Comparison of ENCODE assay signal across 24 mouse cellular contexts in the genomic region with DNA sequence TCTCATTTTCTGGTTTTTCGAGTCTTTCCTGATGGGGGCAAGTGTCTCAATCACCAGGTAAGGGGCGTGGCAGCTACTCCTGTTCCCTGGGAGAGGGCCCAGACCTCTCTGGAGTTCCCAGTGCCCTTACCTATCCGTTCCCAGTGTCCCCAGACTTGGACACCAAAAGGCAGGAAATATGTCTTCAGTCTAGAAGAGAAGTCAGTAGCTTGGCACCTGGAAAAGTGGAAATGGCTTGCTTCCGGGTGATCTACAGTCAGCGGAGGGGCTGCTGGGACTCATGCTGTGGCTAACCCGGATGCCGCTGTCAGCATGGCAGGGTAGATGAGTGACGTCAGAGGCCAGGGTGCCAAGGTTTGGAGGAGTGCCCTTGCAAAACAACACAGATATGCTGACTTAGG. TPM values are rescaled to one million over a fixed set of nuclear protein-coding genes. Genes with fewer than 3 reads are reported as not detected.
DNase-seq lines count a peak whose midpoint lies in the region; ATAC-seq lines count a peak whose summit lies in the region.
"Had no signal": no experiment of that assay in that cellular context is flagged by ENCODE, and none has a peak within 500 bp of the region (broad histone marks: within the 10 kb centered on the region; RNA-seq: fewer than 3 reads in every experiment).

No protein-coding gene starts in this region.

- no peak overlapping the region for H3K9ac ChIP-seq in kidney, embryonic 14.5 days (ENCODE audit: low read depth, low read length)
- no peak overlapping the region for H3K9ac ChIP-seq in lung, embryonic 15.5 days
- H3K9ac ChIP-seq: forebrain, embryonic 12.5 days; hindbrain, embryonic 14.5 days; intestine, embryonic 15.5 days; lung, embryonic 14.5 days had no signal

- ATAC-seq in kidney, embryonic 14.5 days (ENCODE audit: low FRiP score, low TSS enrichment): no peak
- ATAC-seq in lung, embryonic 15.5 days (ENCODE audit: borderline replicate concordance, extremely low read depth, low FRiP score, low TSS enrichment): no peak
- no peak for ATAC-seq in megakaryocyte, adult 5-6 weeks (ENCODE audit: poor library complexity, severe bottlenecking)
- ATAC-seq: intestine, embryonic 15.5 days had no signal

- H3K4me3 ChIP-seq in kidney, embryonic 14.5 days (ENCODE audit: low read length): no peak overlapping the region
- no peak overlapping the region for H3K4me3 ChIP-seq in lung, embryonic 15.5 days
- H3K4me3 ChIP-seq: forebrain, embryonic 12.5 days; intestine, embryonic 15.5 days had no signal

- peaks cover 13% of the 10 kb centered on the region for H3K27me3 ChIP-seq in kidney, embryonic 14.5 days (ENCODE audit: control insufficient read depth, insufficient read depth, low read length)
- H3K27me3 ChIP-seq in lung, embryonic 15.5 days: peaks cover 9% of the 10 kb centered on the region

- peak; percentile 39 for DNase-seq in cerebellum, adult 9-11 months
- DNase-seq in cerebellum, adult 18-20 months: no peak
- DNase-seq in kidney, postnatal 36 days: peak; percentile 41 to 46
- peak; percentile 51 to 76 for DNase-seq in lung, postnatal 4 days
- no peak for DNase-seq in layer of hippocampus, adult 11-12 months (ENCODE audit: low spot score)
- DNase-seq: adrenal gland, adult 8-10 months; cerebellum, postnatal 36 days; heart, postnatal 36 days; layer of hippocampus, postnatal 36 days; lung, embryonic 14.5 days; retina, postnatal 1 day had no signal

- no peak overlapping the region for H3K27ac ChIP-seq in kidney, embryonic 14.5 days (ENCODE audit: low read depth, low read length)
- peak overlapping the region; percentile 65 for H3K27ac ChIP-seq in lung, embryonic 15.5 days
- H3K27ac ChIP-seq: forebrain, embryonic 12.5 days; hindbrain, embryonic 14.5 days; intestine, embryonic 15.5 days had no signal

- H3K36me3 ChIP-seq in kidney, embryonic 14.5 days (ENCODE audit: control insufficient read depth, insufficient read depth, low read length): no peaks in the 10 kb centered on the region
- H3K36me3 ChIP-seq in lung, embryonic 15.5 days: no peaks in the 10 kb centered on the region
- H3K36me3 ChIP-seq: forebrain, embryonic 12.5 days; intestine, embryonic 15.5 days had no signal

- H3K4me2 ChIP-seq in kidney, embryonic 14.5 days (replicated peaks; ENCODE audit: low read depth, low read length): no peak overlapping the region
- H3K4me2 ChIP-seq in lung, embryonic 15.5 days: no peak overlapping the region
- H3K4me2 ChIP-seq: forebrain, embryonic 12.5 days; hindbrain, embryonic 14.5 days; intestine, embryonic 15.5 days; liver, embryonic 11.5 days; lung, embryonic 14.5 days; midbrain, embryonic 11.5 days had no signal

- WGBS in kidney, embryonic 14.5 days: 79% methylated on average over 8 of the region's 8 CpGs
- 64% methylated on average over 8 of the region's 8 CpGs for WGBS in lung, embryonic 15.5 days

- H3K4me1 ChIP-seq in kidney, embryonic 14.5 days (ENCODE audit: control insufficient read depth, insufficient read depth, low read length): peaks cover 9% of the 10 kb centered on the region; the same call in 1 of the 2 replicates
- peaks cover 28% of the 10 kb centered on the region for H3K4me1 ChIP-seq in lung, embryonic 15.5 days

- H3K9me3 ChIP-seq in kidney, embryonic 14.5 days (ENCODE audit: control insufficient read depth, low read length): no peaks in the 10 kb centered on the region
- no peaks in the 10 kb centered on the region for H3K9me3 ChIP-seq in lung, embryonic 15.5 days
- H3K9me3 ChIP-seq: forebrain, embryonic 12.5 days; intestine, embryonic 15.5 days had no signal

RNA-seq across cellular contexts. Expression of gene Skor1, which starts 19.1 kb away (rescaled TPM):
- not detected in 2 replicates for polyA plus RNA-seq in kidney, embryonic 14.5 days (2014; fragmentation: Nextera tagmentation; extraction: Ambion mirVana)
- not detected in 2 replicates for polyA plus RNA-seq in lung, embryonic 15.5 days (2015; fragmentation: Nextera tagmentation; extraction: Ambion mirVana)
- 0.27 TPM in 1 of 2 replicates, not detected in the other for total RNA-seq in megakaryocyte, adult 5-6 weeks (2015)
- total RNA-seq in megakaryocyte, adult 5-6 weeks (2017): not detected in 2 replicates
- total RNA-seq: granulocyte monocyte progenitor cell, adult 5-6 weeks had no signal
- polyA plus RNA-seq: C2C12; heart, embryonic 14.5 days; intestine, embryonic 15.5 days; large intestine, adult 2 months; liver, embryonic 11.5 days; lung, embryonic 14.5 days; stomach, embryonic 16.5 days had no signal

Comparison
In these comparisons a context has a peak if more than half of its experiments do, and no peak if none do; other contexts are left out.
1. DNase-seq: peak in cerebellum, adult 9-11 months (single experiment), kidney, postnatal 36 days (2 of 2) and lung, postnatal 4 days (2 of 2); none in cerebellum, adult 18-20 months (0 of 2) and layer of hippocampus, adult 11-12 months (single experiment).